Mouse (Mus musculus) olfactory bulb, adult 2 months (tissue): ENCODE data around the gene Adh7. TPM values are rescaled to one million over a fixed set of nuclear protein-coding genes. Genes with fewer than 3 reads are reported as not detected.

Source experiments
- H3K27ac ChIP-seq: fragments of 200-500 bp; 2 replicates; pipeline ENCODE4 v1.5.1; 2012; ENCODE audit warnings: low read depth, low read length; ENCODE audit not compliant: insufficient read depth
- H3K4me1 ChIP-seq: fragments of 200-500 bp; 2 replicates; pipeline ENCODE4 v1.6.1; 2012; ENCODE audit warnings: low read length; ENCODE audit not compliant: control insufficient read depth, insufficient read depth
- H3K4me3 ChIP-seq: fragments of 200-500 bp; 2 replicates; pipeline ENCODE4 v1.5.1; 2012; ENCODE audit warnings: mild to moderate bottlenecking, low read depth, low read length, moderate library complexity; ENCODE audit not compliant: insufficient read depth
- CTCF ChIP-seq: fragments of 200-500 bp; IDR thresholded peaks from 2 replicates; pipeline ENCODE4 v1.5.1; 2012; ENCODE audit warnings: low read depth, mild to moderate bottlenecking, low read length, moderate library complexity; ENCODE audit not compliant: insufficient read depth
- POLR2A ChIP-seq: fragments of 200-500 bp; IDR thresholded peaks from 2 replicates; pipeline ENCODE4 v1.6.1; 2012; ENCODE audit warnings: mild to moderate bottlenecking, low read depth, low read length, moderate library complexity; ENCODE audit not compliant: insufficient read depth
- WGBS: fragments of 180-500 bp; shearing (Covaris S2); methylation state at CpG from one replicate; pipeline ENCODE4 v1.1.7; 2018; 5-methylcytosine and 5-hydroxymethylcytosine counted together
- polyA plus RNA-seq: library from polyadenylated mRNA; stranded (reverse); fragments of >200 nt; gene quantifications from 2 replicates; pipeline ENCODE4 v1.2.4, GENCODE M21; 2012; ENCODE audit warnings: low replicate concordance; ENCODE audit not compliant: missing spikeins, insufficient read depth, insufficient read length

Gene Adh7
- polyA plus RNA-seq, 1 experiment, result not detected

- Histone ChIP-seq H3K4me3 (no peak overlapping the region), H3K27ac (no peak overlapping the region), H3K4me1 (no peaks in the 10 kb centered on the region)
- WGBS, result 93% methylated on average over 11 of the region's 11 CpGs
- no peak for TF ChIP-seq POLR2A
- no peak for TF ChIP-seq CTCF
Measured at GRCm38 (mm10) chr3:138221116-138221515, 3.6 kb downstream of the Adh7 start.

- Histone ChIP-seq H3K4me3 (no peak overlapping the region), H3K4me1 (no peaks in the 10 kb centered on the region), H3K27ac (no peak overlapping the region)
- TF ChIP-seq POLR2A (no peak), CTCF (no peak)
- WGBS, result 80% methylated on average over 4 of the region's 4 CpGs
Measured at GRCm38 (mm10) chr3:138222511-138222910, 5.0 kb downstream of the Adh7 start.

GRCm38 (mm10) chr3:138222952-138223351 is 5.4 kb downstream of the Adh7 start:
- Histone ChIP-seq H3K27ac (no peak overlapping the region), H3K4me3 (no peak overlapping the region), H3K4me1 (no peaks in the 10 kb centered on the region)
- WGBS, result 65% methylated on average over 5 of the region's 5 CpGs
- TF ChIP-seq CTCF (no peak), POLR2A (no peak)

- WGBS, result 87% methylated on average over 13 of the region's 13 CpGs
- Histone ChIP-seq H3K4me1 (no peaks in the 10 kb centered on the region), H3K27ac (no peak overlapping the region), H3K4me3 (no peak overlapping the region)
- no peak for TF ChIP-seq CTCF
- TF ChIP-seq POLR2A, result no peak
Measured at GRCm38 (mm10) chr3:138224363-138224954, 6.9 kb downstream of the Adh7 start.

GRCm38 (mm10) chr3:138225331-138225730 is 7.8 kb downstream of the Adh7 start:
- no peaks in the 10 kb centered on the region for H3K4me1 ChIP-seq
- no peak for TF ChIP-seq CTCF
- no peak for TF ChIP-seq POLR2A
- H3K4me3 ChIP-seq, result no peak overlapping the region
- H3K27ac ChIP-seq, result no peak overlapping the region
- WGBS, result 80% methylated on average over 7 of the region's 7 CpGs

- H3K27ac ChIP-seq, result no peak overlapping the region
- H3K4me1 ChIP-seq, result no peaks in the 10 kb centered on the region
- no peak for TF ChIP-seq CTCF
- TF ChIP-seq POLR2A, result no peak
- WGBS, result 58% methylated on average over 7 of the region's 7 CpGs
- H3K4me3 ChIP-seq, result no peak overlapping the region
Measured at GRCm38 (mm10) chr3:138225853-138226252, 8.3 kb downstream of the Adh7 start.

GRCm38 (mm10) chr3:138226476-138226875 is 8.9 kb downstream of the Adh7 start:
- WGBS, result 95% methylated on average over 6 of the region's 6 CpGs
- Histone ChIP-seq H3K4me1 (no peaks in the 10 kb centered on the region), H3K4me3 (no peak overlapping the region), H3K27ac (no peak overlapping the region)
- no peak for TF ChIP-seq CTCF

GRCm38 (mm10) chr3:138227082-138227481 is 9.5 kb downstream of the Adh7 start:
- H3K4me1 ChIP-seq, result no peaks in the 10 kb centered on the region
- no peak for TF ChIP-seq CTCF
- no peak for TF ChIP-seq POLR2A
- no peak overlapping the region for H3K4me3 ChIP-seq
- no peak overlapping the region for H3K27ac ChIP-seq
- 97% methylated on average over 2 of the region's 2 CpGs for WGBS

GRCm38 (mm10) chr3:138227782-138228181 is 10.2 kb downstream of the Adh7 start:
- Histone ChIP-seq H3K4me3 (no peak overlapping the region), H3K4me1 (no peaks in the 10 kb centered on the region), H3K27ac (no peak overlapping the region)
- WGBS, result 94% methylated on average over 8 of the region's 8 CpGs
- TF ChIP-seq POLR2A, result no peak
- TF ChIP-seq CTCF, result no peak

GRCm38 (mm10) chr3:138229448-138229847 is 11.9 kb downstream of the Adh7 start:
- Histone ChIP-seq H3K4me1 (no peaks in the 10 kb centered on the region), H3K4me3 (no peak overlapping the region), H3K27ac (no peak overlapping the region)
- TF ChIP-seq CTCF (no peak), POLR2A (no peak)
- 93% methylated on average over 1 of the region's 1 CpGs for WGBS
